Mouse (Mus musculus) intestine, embryonic 14.5 days (tissue): ENCODE results near the gene Josd2. TPM values are rescaled to one million over a fixed set of nuclear protein-coding genes. Genes with fewer than 3 reads are reported as not detected.

Experiments
- ATAC-seq: fragments of 200-750 bp; cut with Nextera tagmentation; replicated peaks from 2 replicates; pipeline ENCODE4 v1.8.0; 2017; ENCODE audit warnings: low read depth, moderate number of reproducible peaks, moderate TSS enrichment, moderate library complexity; ENCODE audit not compliant: low FRiP score, low TSS enrichment
- DNase-seq: peaks from one replicate; pipeline ENCODE4 v3.0.0-alpha.2; 2018; ENCODE audit warnings: low spot score
- H3K27ac ChIP-seq: fragments of 300-500 bp; sonication (generic); 2 replicates; pipeline ENCODE4 v1.5.1; 2014; ENCODE audit warnings: low read depth, mild to moderate bottlenecking, control low read depth
- H3K27me3 ChIP-seq: fragments of 300-500 bp; sonication (generic); replicated peaks from 2 replicates; pipeline ENCODE4 v1.6.1; 2014; ENCODE audit warnings: low read length, control low read depth; ENCODE audit not compliant: control insufficient read depth, insufficient read depth
- H3K36me3 ChIP-seq: fragments of 300-500 bp; sonication (generic); 2 replicates; pipeline ENCODE4 v1.6.1; 2014; ENCODE audit warnings: low read length, control low read depth; ENCODE audit not compliant: control insufficient read depth, insufficient read depth
- H3K4me1 ChIP-seq: fragments of 300-500 bp; sonication (generic); replicated peaks from 2 replicates; pipeline ENCODE4 v1.6.1; 2014; ENCODE audit warnings: low read length, control low read depth, mixed read lengths; ENCODE audit not compliant: control insufficient read depth, insufficient read depth
- H3K4me2 ChIP-seq: fragments of 300-500 bp; sonication (generic); 2 replicates; pipeline ENCODE4 v1.6.1; 2014; ENCODE audit warnings: low read length
- H3K4me3 ChIP-seq: fragments of 300-500 bp; sonication (generic); 2 replicates; pipeline ENCODE4 v1.5.1; 2014; ENCODE audit warnings: low read depth, low read length, control low read depth, mixed read lengths
- H3K9ac ChIP-seq: fragments of 300-500 bp; sonication (generic); 2 replicates; pipeline ENCODE4 v1.6.1; 2014; ENCODE audit warnings: mild to moderate bottlenecking, low read length
- H3K9me3 ChIP-seq: fragments of 300-500 bp; sonication (generic); 2 replicates; pipeline ENCODE4 v1.6.1; 2016; ENCODE audit warnings: low read length, control low read depth; ENCODE audit not compliant: control insufficient read depth
- WGBS: fragments of 180-500 bp; shearing (Covaris S2); extraction: QIAGEN DNeasy Blood & Tissue Kit; methylation state at CpG from one replicate; pipeline ENCODE4 v1.1.7; 2014; 5-methylcytosine and 5-hydroxymethylcytosine counted together
- polyA plus RNA-seq: library from polyadenylated mRNA; unstranded; fragments of >200 nt; fragmentation: Nextera tagmentation; extraction: Ambion mirVana; gene quantifications from 2 replicates; pipeline ENCODE4 v1.2.1, GENCODE M21; 2014

The Josd2 gene
- polyA plus RNA-seq, 1 experiment from 2014 or later: 72.1 TPM

- ATAC-seq (no peak), DNase-seq (no peak)
- Histone ChIP-seq H3K9ac (no peak overlapping the region), H3K4me1 (peaks cover 11% of the 10 kb centered on the region), H3K9me3 (no peaks in the 10 kb centered on the region), H3K36me3 (no peaks in the 10 kb centered on the region), H3K4me3 (no peak overlapping the region), H3K4me2 (no peak overlapping the region), H3K27ac (no peak overlapping the region), H3K27me3 (peaks cover 35% of the 10 kb centered on the region)
- 75% methylated on average over 10 of the region's 10 CpGs for WGBS
These were observed 1.5 kb upstream of the Josd2 start for GRCm38 (mm10) chr7:44466006-44466887.

GRCm38 (mm10) chr7:44466888-44467311 is 880 bp upstream of the Josd2 start:
- Histone ChIP-seq H3K4me3 (no peak overlapping the region), H3K4me2 (no peak overlapping the region)
- 90% methylated on average over 16 of the region's 16 CpGs for WGBS

GRCm38 (mm10) chr7:44468644-44469285 is 985 bp downstream of the Josd2 start:
- peak overlapping the region; percentile 70 for H3K4me3 ChIP-seq
- H3K4me2 ChIP-seq: peak overlapping the region; percentile 73
- H3K9me3 ChIP-seq: no peaks in the 10 kb centered on the region
- 0 out of 2 replicates have a peak overlapping the region, but pooled peaks have one; percentile 63 for H3K27ac ChIP-seq
- H3K27me3 ChIP-seq: peaks cover 10% of the 10 kb centered on the region
- 74% methylated on average over 15 of the region's 15 CpGs for WGBS
- peak overlapping the region; percentile 65 for H3K9ac ChIP-seq
- DNase-seq (no peak), ATAC-seq (no peak)
- H3K36me3 ChIP-seq: no peaks in the 10 kb centered on the region
- H3K4me1 ChIP-seq: peaks cover 10% of the 10 kb centered on the region

More at GRCm38 (mm10) chr7:44466888-44467311, 880 bp upstream of the Josd2 start:
- DNase-seq (no peak), ATAC-seq (no peak)
- Histone ChIP-seq H3K36me3 (no peaks in the 10 kb centered on the region), H3K27me3 (peaks cover 29% of the 10 kb centered on the region), H3K9me3 (no peaks in the 10 kb centered on the region), H3K4me1 (peaks cover 11% of the 10 kb centered on the region), H3K27ac (no peak overlapping the region), H3K9ac (no peak overlapping the region)

GRCm38 (mm10) chr7:44469677-44470675 is 2.2 kb downstream of the Josd2 start:
- no peak for DNase-seq

GRCm38 (mm10) chr7:44470696-44471612 is 3.2 kb downstream of the Josd2 start:
- whole genome bisulfite sequencing: 82% methylated on average over 16 of the region's 16 CpGs
- H3K36me3 ChIP-seq: no peaks in the 10 kb centered on the region

More at GRCm38 (mm10) chr7:44469677-44470675, 2.2 kb downstream of the Josd2 start:
- H3K4me2 ChIP-seq: no peak overlapping the region
- no peaks in the 10 kb centered on the region for H3K36me3 ChIP-seq
- no peaks in the 10 kb centered on the region; the same call in 1 of the 2 replicates for H3K27me3 ChIP-seq
- H3K27ac ChIP-seq: no peak overlapping the region
- H3K9me3 ChIP-seq: no peaks in the 10 kb centered on the region
- H3K4me1 ChIP-seq: peaks cover 10% of the 10 kb centered on the region
- H3K4me3 ChIP-seq: no peak overlapping the region
- no peak overlapping the region for H3K9ac ChIP-seq
- no peak for ATAC-seq
- WGBS: 88% methylated on average over 16 of the region's 16 CpGs

GRCm38 (mm10) chr7:44471880-44472557 is 4.2 kb downstream of the Josd2 start:
- H3K27ac ChIP-seq: no peak overlapping the region
- WGBS: 45% methylated on average over 6 of the region's 6 CpGs
- ATAC-seq (no peak), DNase-seq (no peak)
- H3K9me3 ChIP-seq: no peaks in the 10 kb centered on the region
- no peak overlapping the region for H3K4me2 ChIP-seq
- peaks cover 17% of the 10 kb centered on the region for H3K27me3 ChIP-seq
- H3K4me3 ChIP-seq: no peak overlapping the region
- H3K9ac ChIP-seq: no peak overlapping the region
- H3K36me3 ChIP-seq: no peaks in the 10 kb centered on the region
- peaks cover 10% of the 10 kb centered on the region for H3K4me1 ChIP-seq

More at GRCm38 (mm10) chr7:44470696-44471612, 3.2 kb downstream of the Josd2 start:
- Histone ChIP-seq H3K27me3 (peaks cover 7% of the 10 kb centered on the region), H3K4me3 (no peak overlapping the region), H3K4me2 (no peak overlapping the region), H3K9ac (no peak overlapping the region), H3K9me3 (no peaks in the 10 kb centered on the region), H3K27ac (no peak overlapping the region), H3K4me1 (peaks cover 10% of the 10 kb centered on the region)
- no peak for ATAC-seq
- no peak for DNase-seq

- no peak overlapping the region for H3K4me2 ChIP-seq
- H3K4me1 ChIP-seq: peaks cover 10% of the 10 kb centered on the region
- H3K4me3 ChIP-seq: no peak overlapping the region
- 7% methylated on average over 1 of the region's 1 CpGs for WGBS
- no peaks in the 10 kb centered on the region for H3K9me3 ChIP-seq
- no peaks in the 10 kb centered on the region for H3K36me3 ChIP-seq
- DNase-seq (no peak), ATAC-seq (no peak)
- H3K9ac ChIP-seq: no peak overlapping the region
- no peak overlapping the region for H3K27ac ChIP-seq
- peaks cover 22% of the 10 kb centered on the region for H3K27me3 ChIP-seq
These were observed 4.7 kb downstream of the Josd2 start for GRCm38 (mm10) chr7:44472558-44472885.
